Mouse (Mus musculus) heart, adult 18-20 months (tissue): Measurements from ENCODE around the gene 4933415A04Rik. TPM values are rescaled to one million over a fixed set of nuclear protein-coding genes. Genes with fewer than 3 reads are reported as not detected.

Experiments used
- DNase-seq, 2 experiments: peaks; one replicate each; pipeline ENCODE4 v3.0.0; 2021 to 2022; ENCODE audit warnings: mixed read lengths in 1 of 2
- long read RNA-seq, 2 experiments: library from polyadenylated mRNA; stranded (forward); transcript quantifications; one replicate each; pipeline ENCODE4 v2.0.0; 2021
- total RNA-seq, 2 experiments: library from RNA; stranded (reverse); gene quantifications; 2 replicates each; pipeline ENCODE4 v1.2.3; 2021

4933415A04Rik gene
- total RNA-seq: under 1 TPM; 0.20 to 0.36 TPM
- long read RNA-seq, experiment 1: 0 reads
- long read RNA-seq, experiment 2, partial matches to known transcripts: 0 of 1 reads
- long read RNA-seq, experiment 2, other reads (novel, unspliced or antisense): 0 of 1 reads

GRCm38 (mm10) chr11:43586324-43587090 lies at the start of gene 4933415A04Rik:
TSS of gene 4933415A04Rik (plus strand) at chr11:43587040.
- DNase-seq: peak; percentile 70 to 93

GRCm38 (mm10) chr11:43537074-43537473 lies 49.8 kb upstream of the 4933415A04Rik start:
- no peak for DNase-seq

GRCm38 (mm10) chr11:43539863-43540262 lies 47.0 kb upstream of the 4933415A04Rik start:
- no peak for DNase-seq

- DNase-seq: no peak
These were observed 43.0 kb upstream of the 4933415A04Rik start for GRCm38 (mm10) chr11:43543711-43544466.

- no peak for DNase-seq
These were observed 42.0 kb upstream of the 4933415A04Rik start for GRCm38 (mm10) chr11:43544819-43545218.

GRCm38 (mm10) chr11:43545873-43546475 lies 40.9 kb upstream of the 4933415A04Rik start:
- DNase-seq: no peak

- no peak for DNase-seq
These were observed 40.2 kb upstream of the 4933415A04Rik start for GRCm38 (mm10) chr11:43546678-43547077.

GRCm38 (mm10) chr11:43548148-43548547 lies 38.7 kb upstream of the 4933415A04Rik start:
- peak; percentile 80 to 83 for DNase-seq

- peak; percentile 23 to 26 for DNase-seq
These were observed 38.0 kb upstream of the 4933415A04Rik start for GRCm38 (mm10) chr11:43548657-43549435.

GRCm38 (mm10) chr11:43549701-43550100 lies 37.1 kb upstream of the 4933415A04Rik start:
- DNase-seq: peak; percentile 61 to 81

GRCm38 (mm10) chr11:43551756-43552155 lies 35.1 kb upstream of the 4933415A04Rik start:
- DNase-seq: no peak

GRCm38 (mm10) chr11:43552675-43553074 lies 34.2 kb upstream of the 4933415A04Rik start:
- no peak for DNase-seq

- DNase-seq: peak in 1 of 2 experiments; percentile 9
These were observed 30.3 kb upstream of the 4933415A04Rik start for GRCm38 (mm10) chr11:43556538-43556937.

GRCm38 (mm10) chr11:43559515-43560292 lies 27.1 kb upstream of the 4933415A04Rik start:
- no peak for DNase-seq

GRCm38 (mm10) chr11:43563654-43564244 lies 23.1 kb upstream of the 4933415A04Rik start:
- no peak for DNase-seq

GRCm38 (mm10) chr11:43565414-43565813 lies 21.4 kb upstream of the 4933415A04Rik start:
- no peak for DNase-seq

GRCm38 (mm10) chr11:43565852-43566251 lies 21.0 kb upstream of the 4933415A04Rik start:
- DNase-seq: no peak

- DNase-seq: peak in 1 of 2 experiments; percentile 22
These were observed 20.1 kb upstream of the 4933415A04Rik start for GRCm38 (mm10) chr11:43566696-43567095.

- peak in 1 of 2 experiments; percentile 47 for DNase-seq
These were observed 18.6 kb upstream of the 4933415A04Rik start for GRCm38 (mm10) chr11:43568263-43568662.

- DNase-seq: no peak
These were observed 17.7 kb upstream of the 4933415A04Rik start for GRCm38 (mm10) chr11:43569188-43569587.
